Mouse (Mus musculus): ENCODE results near the gene Gm49387. TPM values are rescaled to one million over a fixed set of nuclear protein-coding genes. Genes with fewer than 3 reads are reported as not detected.

The Gm49387 gene
- polyA plus RNA-seq, 1 experiment: not detected

GRCm38 (mm10) chr14:31668326-31668725 is 27.6 kb upstream of the Gm49387 start:
- TF ChIP-seq POLR2A (IDR thresholded peaks at IDR 0.05; ENCODE audit: borderline replicate concordance, extremely low read depth, insufficient read depth, insufficient read length, poor library complexity, severe bottlenecking) (no peak), CTCF (IDR thresholded peaks at IDR 0.05; ENCODE audit: borderline replicate concordance, extremely low read depth, insufficient read depth, insufficient read length) (no peak)
- no peak for DNase-seq (ENCODE audit: low read depth)

GRCm38 (mm10) chr14:31667741-31668140 is 27.1 kb upstream of the Gm49387 start:
- no peak for DNase-seq (ENCODE audit: low read depth)
- TF ChIP-seq CTCF (IDR thresholded peaks at IDR 0.05; ENCODE audit: borderline replicate concordance, extremely low read depth, insufficient read depth, insufficient read length) (no peak), POLR2A (IDR thresholded peaks at IDR 0.05; ENCODE audit: borderline replicate concordance, extremely low read depth, insufficient read depth, insufficient read length, poor library complexity, severe bottlenecking) (no peak)

GRCm38 (mm10) chr14:31666931-31667705 is 26.4 kb upstream of the Gm49387 start:
- no peak for TF ChIP-seq CTCF (IDR thresholded peaks at IDR 0.05; ENCODE audit: borderline replicate concordance, extremely low read depth, insufficient read depth, insufficient read length)
- TF ChIP-seq POLR2A (IDR thresholded peaks at IDR 0.05; ENCODE audit: borderline replicate concordance, extremely low read depth, insufficient read depth, insufficient read length, poor library complexity, severe bottlenecking): no peak
- no peak for DNase-seq (ENCODE audit: low read depth)

GRCm38 (mm10) chr14:31665566-31665940 is 24.9 kb upstream of the Gm49387 start:
- no peak for TF ChIP-seq CTCF (IDR thresholded peaks at IDR 0.05; ENCODE audit: borderline replicate concordance, extremely low read depth, insufficient read depth, insufficient read length)
- TF ChIP-seq POLR2A (IDR thresholded peaks at IDR 0.05; ENCODE audit: borderline replicate concordance, extremely low read depth, insufficient read depth, insufficient read length, poor library complexity, severe bottlenecking): no peak
- DNase-seq (ENCODE audit: low read depth): no peak

- TF ChIP-seq POLR2A (IDR thresholded peaks at IDR 0.05; ENCODE audit: borderline replicate concordance, extremely low read depth, insufficient read depth, insufficient read length, poor library complexity, severe bottlenecking) (no peak), CTCF (IDR thresholded peaks at IDR 0.05; ENCODE audit: borderline replicate concordance, extremely low read depth, insufficient read depth, insufficient read length) (no peak)
- DNase-seq (ENCODE audit: low read depth): no peak
Measured at GRCm38 (mm10) chr14:31664903-31665565, 24.4 kb upstream of the Gm49387 start.

- TF ChIP-seq POLR2A (IDR thresholded peaks at IDR 0.05; ENCODE audit: borderline replicate concordance, extremely low read depth, insufficient read depth, insufficient read length, poor library complexity, severe bottlenecking) (no peak), CTCF (IDR thresholded peaks at IDR 0.05; ENCODE audit: borderline replicate concordance, extremely low read depth, insufficient read depth, insufficient read length) (no peak)
Measured at GRCm38 (mm10) chr14:31664100-31664902, 23.6 kb upstream of the Gm49387 start.

GRCm38 (mm10) chr14:31663376-31664099 is 22.9 kb upstream of the Gm49387 start:
- no peak for DNase-seq (ENCODE audit: low read depth)
- no peak for TF ChIP-seq CTCF (IDR thresholded peaks at IDR 0.05; ENCODE audit: borderline replicate concordance, extremely low read depth, insufficient read depth, insufficient read length)
- TF ChIP-seq POLR2A (IDR thresholded peaks at IDR 0.05; ENCODE audit: borderline replicate concordance, extremely low read depth, insufficient read depth, insufficient read length, poor library complexity, severe bottlenecking): no peak

More at GRCm38 (mm10) chr14:31664100-31664902, 23.6 kb upstream of the Gm49387 start:
- peak; percentile 79 for DNase-seq (ENCODE audit: low read depth)

- DNase-seq (ENCODE audit: low read depth): no peak
- TF ChIP-seq CTCF (IDR thresholded peaks at IDR 0.05; ENCODE audit: borderline replicate concordance, extremely low read depth, insufficient read depth, insufficient read length): no peak
- TF ChIP-seq POLR2A (IDR thresholded peaks at IDR 0.05; ENCODE audit: borderline replicate concordance, extremely low read depth, insufficient read depth, insufficient read length, poor library complexity, severe bottlenecking): no peak
Measured at GRCm38 (mm10) chr14:31662555-31663211, 22.0 kb upstream of the Gm49387 start.

- DNase-seq (ENCODE audit: low read depth): peak; percentile 97
- peak; percentile 44; the same call in 1 of the 2 replicates for TF ChIP-seq POLR2A (IDR thresholded peaks at IDR 0.05; ENCODE audit: borderline replicate concordance, extremely low read depth, insufficient read depth, insufficient read length, poor library complexity, severe bottlenecking)
- TF ChIP-seq CTCF (IDR thresholded peaks at IDR 0.05; ENCODE audit: borderline replicate concordance, extremely low read depth, insufficient read depth, insufficient read length): no peak
Measured at GRCm38 (mm10) chr14:31661671-31662554, 21.2 kb upstream of the Gm49387 start.
